Mouse (Mus musculus) thymus, adult 2 months (tissue): ENCODE results near the gene Fuz. TPM values are rescaled to one million over a fixed set of nuclear protein-coding genes. Genes with fewer than 3 reads are reported as not detected.

Experiments used
- DNase-seq: peaks from one replicate; pipeline ENCODE4 v3.0.0; 2021
- H3K27ac ChIP-seq: fragments of 200-500 bp; 2 replicates; pipeline ENCODE4 v1.5.1; 2012; ENCODE audit warnings: low read length, control low read depth; ENCODE audit not compliant: control insufficient read depth, insufficient read depth
- H3K27me3 ChIP-seq: fragments of 200-500 bp; 2 replicates; pipeline ENCODE4 v1.6.1; 2012; ENCODE audit warnings: mild to moderate bottlenecking, low read length, moderate library complexity, mixed read lengths; ENCODE audit not compliant: control insufficient read depth, insufficient read depth
- H3K36me3 ChIP-seq: fragments of 200-500 bp; 2 replicates; pipeline ENCODE4 v1.6.1; 2012; ENCODE audit warnings: mild to moderate bottlenecking, low read length, moderate library complexity; ENCODE audit not compliant: control insufficient read depth, insufficient read depth
- H3K4me1 ChIP-seq: fragments of 200-500 bp; replicated peaks from 2 replicates; pipeline ENCODE4 v1.6.1; 2012; ENCODE audit warnings: low read length; ENCODE audit not compliant: control insufficient read depth, insufficient read depth
- H3K4me3 ChIP-seq: fragments of 200-500 bp; 2 replicates; pipeline ENCODE4 v1.5.1; 2012; ENCODE audit warnings: mild to moderate bottlenecking, low read length, control low read depth, moderate library complexity; ENCODE audit not compliant: control insufficient read depth, insufficient read depth
- CTCF ChIP-seq: fragments of 200-500 bp; IDR thresholded peaks from 2 replicates; pipeline ENCODE4 v1.5.1; 2012; ENCODE audit warnings: mild to moderate bottlenecking, control low read depth, low read length, moderate library complexity, borderline replicate concordance; ENCODE audit not compliant: control insufficient read depth, poor library complexity, insufficient read depth; ENCODE audit errors: extremely low read depth
- POLR2A ChIP-seq: fragments of 200-500 bp; IDR thresholded peaks from 2 replicates; pipeline ENCODE4 v1.6.1; 2012; ENCODE audit warnings: mild to moderate bottlenecking, low read length, control low read depth, moderate library complexity; ENCODE audit not compliant: control insufficient read depth, poor library complexity, insufficient read depth; ENCODE audit errors: extremely low read depth
- WGBS: fragments of 180-500 bp; shearing (Covaris S2); methylation state at CpG from one replicate; pipeline ENCODE4 v1.1.7; 2018; 5-methylcytosine and 5-hydroxymethylcytosine counted together
- polyA plus RNA-seq: library from polyadenylated mRNA; depleted of rRNA; stranded (reverse); fragments of >200 nt; gene quantifications from 2 replicates; pipeline ENCODE4 v1.2.3, GENCODE M21; 2012

The Fuz gene
- polyA plus RNA-seq, 1 experiment = 73.3 TPM

DNA sequence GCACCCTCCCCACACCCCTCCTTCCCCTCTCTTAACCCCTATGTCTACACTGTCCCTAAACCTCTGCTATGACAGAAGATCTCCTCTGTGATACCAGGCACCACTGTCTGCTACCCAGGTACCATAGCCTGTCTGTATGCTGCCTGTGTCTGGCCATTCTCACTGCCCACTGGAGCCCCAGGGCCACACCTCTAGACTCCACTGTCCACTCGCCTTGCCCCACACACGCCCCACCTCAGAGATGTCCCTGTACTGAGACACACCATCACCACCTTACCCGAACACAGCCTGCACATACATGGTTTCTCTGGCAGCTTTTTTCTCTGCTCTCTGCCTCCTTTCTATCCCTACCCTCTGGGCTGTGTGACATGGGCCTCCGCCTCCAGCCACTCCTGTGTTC lies 21.0 kb downstream of the Fuz start:
- no peak for TF ChIP-seq POLR2A
- TF ChIP-seq CTCF = no peak

DNA sequence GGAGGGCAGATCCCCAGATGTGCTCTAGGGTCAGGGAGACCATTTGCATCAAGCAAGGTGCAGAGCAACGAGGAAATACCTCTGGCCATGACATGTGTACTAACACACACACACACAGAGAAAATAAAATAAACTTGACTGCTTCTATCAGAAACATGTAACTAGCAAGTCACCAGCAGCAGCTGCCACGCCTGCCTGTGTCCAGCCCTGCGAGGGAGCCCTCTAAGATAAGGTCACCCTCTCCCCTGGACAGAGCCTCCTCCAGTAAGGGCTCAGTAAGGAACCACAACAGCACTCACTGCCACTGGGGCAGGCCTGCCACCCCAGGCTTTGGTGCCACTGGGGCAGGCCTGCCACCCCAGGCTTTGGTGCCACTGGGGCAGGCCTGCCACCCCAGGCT lies 22.3 kb downstream of the Fuz start:
- Histone ChIP-seq H3K4me1 (no peaks in the 10 kb centered on the region), H3K27me3 (no peaks in the 10 kb centered on the region), H3K36me3 (peaks cover 4% of the 10 kb centered on the region), H3K27ac (no peak overlapping the region), H3K4me3 (no peak overlapping the region)
- WGBS = 95% methylated on average over 3 of the region's 3 CpGs
- no peak for DNase-seq
- no peak for TF ChIP-seq POLR2A
- TF ChIP-seq CTCF = no peak

More for the DNA sequence above, 21.0 kb downstream of the Fuz start:
- Histone ChIP-seq H3K27ac (no peak overlapping the region), H3K27me3 (no peaks in the 10 kb centered on the region), H3K4me1 (no peaks in the 10 kb centered on the region), H3K4me3 (no peak overlapping the region), H3K36me3 (peaks cover 7% of the 10 kb centered on the region)
- WGBS = 98% methylated on average over 4 of the region's 4 CpGs
- no peak for DNase-seq

DNA sequence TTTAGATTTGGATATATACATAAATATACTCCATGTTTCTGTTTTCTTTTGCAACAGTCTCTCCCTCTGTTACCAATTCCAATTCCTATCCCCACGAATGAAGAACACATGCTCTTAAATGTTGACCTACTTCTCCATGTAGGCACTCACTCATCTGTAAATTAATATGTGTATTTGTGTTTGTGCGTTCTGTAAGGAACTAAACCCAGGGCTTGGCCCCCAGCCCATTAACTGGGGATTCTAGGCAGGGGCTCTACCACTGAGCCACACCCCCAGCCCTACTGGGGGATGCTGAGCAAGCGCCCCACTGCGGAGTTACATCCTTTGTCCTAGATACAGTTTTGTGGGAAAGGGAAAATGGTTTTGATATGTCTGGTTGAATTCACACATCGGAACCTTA lies 23.2 kb downstream of the Fuz start:
- no peak for DNase-seq
- H3K27me3 ChIP-seq = no peaks in the 10 kb centered on the region
- no peaks in the 10 kb centered on the region for H3K4me1 ChIP-seq
- 97% methylated on average over 5 of the region's 5 CpGs for WGBS
- H3K36me3 ChIP-seq = no peaks in the 10 kb centered on the region; the same call in none of the 2 replicates
- TF ChIP-seq CTCF = no peak
- TF ChIP-seq POLR2A = no peak
- H3K4me3 ChIP-seq = no peak overlapping the region
- no peak overlapping the region for H3K27ac ChIP-seq

DNA sequence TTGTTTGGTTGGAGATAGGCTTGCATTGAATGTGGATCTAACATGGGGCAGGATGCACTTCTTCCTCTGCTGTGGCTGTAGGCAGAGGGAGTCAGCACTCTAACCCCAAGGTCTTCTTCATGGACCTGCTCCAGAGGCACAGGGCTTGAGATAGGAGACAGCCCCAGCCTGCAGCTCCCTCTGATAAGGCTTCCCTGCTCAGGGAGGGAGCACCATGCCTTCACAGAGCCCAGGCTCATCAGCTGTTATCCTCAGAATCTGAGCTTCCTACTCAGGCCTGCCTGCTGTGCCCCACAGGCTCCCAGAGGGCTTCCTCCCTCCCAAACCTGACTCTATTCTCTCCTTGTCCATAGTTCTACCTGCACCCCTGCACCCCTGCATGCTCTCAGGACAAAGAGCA lies 26.7 kb downstream of the Fuz start:
- DNase-seq = no peak
- no peak overlapping the region for H3K27ac ChIP-seq
- H3K36me3 ChIP-seq = no peaks in the 10 kb centered on the region; the same call in 1 of the 2 replicates
- TF ChIP-seq CTCF (no peak), POLR2A (no peak)
- H3K27me3 ChIP-seq = no peaks in the 10 kb centered on the region
- no peak overlapping the region for H3K4me3 ChIP-seq
- no peaks in the 10 kb centered on the region for H3K4me1 ChIP-seq

DNA sequence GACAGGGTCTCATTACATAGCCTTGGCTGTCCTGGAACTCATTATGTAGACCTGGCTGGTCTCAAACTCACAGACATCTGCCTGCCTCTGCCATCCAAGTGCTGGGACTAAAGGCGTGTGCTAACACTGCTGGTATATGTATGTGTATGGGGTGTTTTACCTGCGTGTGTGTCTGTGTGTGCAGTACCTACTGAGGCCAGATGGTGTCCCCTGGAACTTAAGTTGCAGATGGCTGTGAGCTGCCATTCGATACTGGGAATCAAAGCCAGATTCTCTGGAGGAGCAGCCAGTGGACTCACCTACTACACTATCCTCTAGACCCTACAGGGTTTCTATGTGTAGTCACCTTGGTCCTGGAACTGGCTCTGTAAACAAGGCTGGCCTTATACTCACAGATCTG lies 29.6 kb downstream of the Fuz start:
- Histone ChIP-seq H3K4me1 (peaks cover 2% of the 10 kb centered on the region; the same call in 1 of the 2 replicates), H3K27me3 (no peaks in the 10 kb centered on the region), H3K27ac (no peak overlapping the region), H3K4me3 (no peak overlapping the region), H3K36me3 (no peaks in the 10 kb centered on the region; the same call in 1 of the 2 replicates)
- DNase-seq = no peak
- WGBS = 93% methylated on average over 3 of the region's 3 CpGs
- TF ChIP-seq CTCF (no peak), POLR2A (no peak)

DNA sequence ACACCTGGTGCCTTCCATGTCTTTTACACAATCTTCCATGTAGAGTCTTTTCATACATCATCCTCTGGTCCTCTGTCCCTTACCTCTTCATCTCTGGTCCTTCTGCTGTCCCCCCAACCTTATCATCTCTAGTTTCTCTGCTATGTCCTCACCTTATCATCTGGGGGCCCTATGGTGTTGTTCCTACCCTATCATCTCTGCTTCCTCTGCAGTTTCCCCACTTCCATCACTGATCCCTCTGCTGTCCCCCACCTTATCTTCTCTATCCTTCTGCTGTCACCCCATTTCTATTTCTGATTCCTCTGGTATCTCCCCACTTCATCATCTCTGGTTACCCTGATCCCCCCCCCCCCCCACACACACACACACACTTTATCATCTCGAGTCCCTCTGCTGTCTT lies 32.7 kb downstream of the Fuz start:
- Histone ChIP-seq H3K36me3 (no peaks in the 10 kb centered on the region; the same call in 1 of the 2 replicates), H3K27me3 (no peaks in the 10 kb centered on the region), H3K27ac (no peak overlapping the region), H3K4me1 (peaks cover 2% of the 10 kb centered on the region; the same call in 1 of the 2 replicates), H3K4me3 (peak overlapping the region; percentile 97)
- TF ChIP-seq POLR2A = no peak
- no peak for TF ChIP-seq CTCF
- 0% methylated on average over 1 of the region's 1 CpGs for WGBS
- DNase-seq = no peak
